In the genomic region with DNA sequence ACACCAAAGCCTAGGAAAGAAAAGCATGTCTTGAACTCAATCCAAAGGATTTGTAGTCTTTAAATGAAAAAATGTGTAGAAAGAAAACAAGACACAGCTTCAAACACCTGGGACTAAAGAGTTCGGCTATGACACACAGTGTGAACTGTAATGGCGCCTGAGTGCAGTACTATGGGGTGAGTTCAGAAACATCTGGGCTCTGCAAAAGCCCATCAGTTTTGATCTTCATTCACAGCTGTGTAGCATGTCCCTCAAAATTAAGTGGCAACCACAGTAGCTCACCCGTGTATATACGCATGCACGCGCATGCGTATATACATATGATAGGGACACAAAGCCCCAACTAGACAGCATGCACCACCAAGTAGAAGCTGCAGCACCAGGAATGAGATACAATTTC, we compare ENCODE assay signal across 12 mouse cellular contexts. TPM values are rescaled to one million over a fixed set of nuclear protein-coding genes. Genes with fewer than 3 reads are reported as not detected.
A peak's percentile ranks its signal among the peaks of the same experiment; 100 is the strongest.
DNase-seq lines count a peak whose midpoint lies in the region; ATAC-seq lines count a peak whose summit lies in the region.
"Had no signal": no experiment of that assay in that cellular context is flagged by ENCODE, and none has a peak within 500 bp of the region (broad histone marks: within the 10 kb centered on the region; RNA-seq: fewer than 3 reads in every experiment).

No protein-coding gene starts in this region.

- no peak overlapping the region for H3K4me3 ChIP-seq in embryonic facial prominence, embryonic 11.5 days (ENCODE audit: low read depth, low read length)
- no peak overlapping the region for H3K4me3 ChIP-seq in embryonic facial prominence, embryonic 10.5 days
- H3K4me3 ChIP-seq in neural tube, embryonic 11.5 days (ENCODE audit: low read depth, low read length): no peak overlapping the region
- no peak overlapping the region for H3K4me3 ChIP-seq in midbrain, embryonic 13.5 days (replicated peaks)
- H3K4me3 ChIP-seq: heart, embryonic 12.5 days had no signal

- H3K4me2 ChIP-seq in embryonic facial prominence, embryonic 11.5 days (ENCODE audit: low read depth, low read length): no peak overlapping the region
- no peak overlapping the region for H3K4me2 ChIP-seq in neural tube, embryonic 11.5 days (ENCODE audit: low read depth)
- H3K4me2 ChIP-seq in midbrain, embryonic 13.5 days (replicated peaks): no peak overlapping the region
- H3K4me2 ChIP-seq: heart, embryonic 12.5 days had no signal

- 92% methylated on average over 7 of the region's 7 CpGs for WGBS in embryonic facial prominence, embryonic 11.5 days
- WGBS in embryonic facial prominence, embryonic 10.5 days: 96% methylated on average over 7 of the region's 7 CpGs
- 95% methylated on average over 7 of the region's 7 CpGs for WGBS in neural tube, embryonic 11.5 days
- 79% methylated on average over 7 of the region's 7 CpGs for WGBS in midbrain, embryonic 13.5 days

- ATAC-seq in embryonic facial prominence, embryonic 11.5 days (replicated peaks; ENCODE audit: insufficient number of reproducible peaks, low FRiP score, low TSS enrichment, low read depth): 0 out of 2 replicates have a peak, but pooled peaks have one; percentile 16
- 0 out of 2 replicates have a peak, but pooled peaks have one; percentile 27 for ATAC-seq in neural tube, embryonic 11.5 days (ENCODE audit: insufficient read depth, low FRiP score, low TSS enrichment)
- peak; percentile 84 for ATAC-seq in midbrain, embryonic 13.5 days
- ATAC-seq in megakaryocyte-erythroid progenitor cell, adult 5-6 weeks (replicated peaks; ENCODE audit: low FRiP score, low TSS enrichment, poor library complexity, severe bottlenecking): no peak
- ATAC-seq: inflammation-experienced regulatory T-cells, adult 6 months had no signal

- no peak overlapping the region for H3K27ac ChIP-seq in embryonic facial prominence, embryonic 11.5 days (replicated peaks; ENCODE audit: low read depth, low read length)
- H3K27ac ChIP-seq in embryonic facial prominence, embryonic 10.5 days (replicated peaks): no peak overlapping the region
- H3K27ac ChIP-seq in neural tube, embryonic 11.5 days (ENCODE audit: low read depth, low read length): no peak overlapping the region
- peak overlapping the region; percentile 61 for H3K27ac ChIP-seq in midbrain, embryonic 13.5 days
- H3K27ac ChIP-seq: liver, embryonic 14.5 days had no signal

- H3K27me3 ChIP-seq in embryonic facial prominence, embryonic 11.5 days (ENCODE audit: control insufficient read depth, insufficient read depth, low read length): no peaks in the 10 kb centered on the region
- H3K27me3 ChIP-seq in embryonic facial prominence, embryonic 10.5 days (replicated peaks; ENCODE audit: low read depth, poor library complexity, severe bottlenecking): no peaks in the 10 kb centered on the region
- no peaks in the 10 kb centered on the region for H3K27me3 ChIP-seq in neural tube, embryonic 11.5 days (ENCODE audit: control insufficient read depth, insufficient read depth, low read length)
- no peaks in the 10 kb centered on the region for H3K27me3 ChIP-seq in midbrain, embryonic 13.5 days
- H3K27me3 ChIP-seq: heart, embryonic 12.5 days; Patski had no signal

- H3K4me1 ChIP-seq in embryonic facial prominence, embryonic 11.5 days (ENCODE audit: control insufficient read depth, insufficient read depth, low read length): no peaks in the 10 kb centered on the region
- peaks cover 29% of the 10 kb centered on the region for H3K4me1 ChIP-seq in embryonic facial prominence, embryonic 10.5 days
- peaks cover 4% of the 10 kb centered on the region; the same call in 1 of the 2 replicates for H3K4me1 ChIP-seq in neural tube, embryonic 11.5 days (ENCODE audit: control insufficient read depth, insufficient read depth, low read length)
- peaks cover 36% of the 10 kb centered on the region for H3K4me1 ChIP-seq in midbrain, embryonic 13.5 days (replicated peaks)

- no peak for DNase-seq in embryonic facial prominence, embryonic 11.5 days (ENCODE audit: low spot score)
- no peak for DNase-seq in embryonic facial prominence, embryonic 10.5 days (ENCODE audit: low spot score)
- no peak for DNase-seq in neural tube, embryonic 11.5 days (ENCODE audit: low spot score)
- no peak for DNase-seq in neural tube, embryonic 10.5 days (ENCODE audit: extremely low spot score, low spot score)
- DNase-seq in spleen, postnatal 36 days (ENCODE audit: low spot score in 2 of 2): no peak
- DNase-seq in layer of hippocampus, adult 18-20 months (ENCODE audit: low spot score in 2 of 2): no peak

- H3K36me3 ChIP-seq in embryonic facial prominence, embryonic 11.5 days (replicated peaks; ENCODE audit: control insufficient read depth, insufficient read depth, low read depth, low read length): no peaks in the 10 kb centered on the region; the same call in 1 of the 2 replicates
- peaks cover 4% of the 10 kb centered on the region for H3K36me3 ChIP-seq in embryonic facial prominence, embryonic 10.5 days (replicated peaks)
- no peaks in the 10 kb centered on the region for H3K36me3 ChIP-seq in neural tube, embryonic 11.5 days (ENCODE audit: control insufficient read depth, insufficient read depth, low read length)
- 0 out of 2 replicates have a peak, but pooled peaks cover 3% of the 10 kb centered on the region for H3K36me3 ChIP-seq in midbrain, embryonic 13.5 days

- no peaks in the 10 kb centered on the region for H3K9me3 ChIP-seq in embryonic facial prominence, embryonic 11.5 days (replicated peaks; ENCODE audit: control insufficient read depth, low read length)
- no peaks in the 10 kb centered on the region for H3K9me3 ChIP-seq in embryonic facial prominence, embryonic 10.5 days
- H3K9me3 ChIP-seq in neural tube, embryonic 11.5 days (ENCODE audit: control insufficient read depth, low read length): no peaks in the 10 kb centered on the region
- no peaks in the 10 kb centered on the region for H3K9me3 ChIP-seq in midbrain, embryonic 13.5 days

- H3K9ac ChIP-seq in embryonic facial prominence, embryonic 11.5 days (replicated peaks; ENCODE audit: low read length): no peak overlapping the region
- H3K9ac ChIP-seq in neural tube, embryonic 11.5 days (ENCODE audit: low read length): no peak overlapping the region
- no peak overlapping the region for H3K9ac ChIP-seq in midbrain, embryonic 13.5 days (replicated peaks)
- H3K9ac ChIP-seq: heart, embryonic 12.5 days; liver, embryonic 14.5 days had no signal

RNA-seq across cellular contexts. Expression of a gene that starts 27.4 kb away (rescaled TPM):
- polyA plus RNA-seq in embryonic facial prominence, embryonic 11.5 days (2014; fragmentation: Nextera tagmentation; extraction: Ambion mirVana): 38.8 and 42.0 TPM in 2 replicates
- 49.1 and 51.4 TPM in 2 replicates for polyA plus RNA-seq in embryonic facial prominence, embryonic 10.5 days (2016; fragmentation: Nextera tagmentation; extraction: Ambion mirVana)
- 38.4 and 45.0 TPM in 2 replicates for polyA plus RNA-seq in neural tube, embryonic 11.5 days (2014; fragmentation: Nextera tagmentation; extraction: Ambion mirVana)
- 43.8 and 48.5 TPM in 2 replicates for polyA plus RNA-seq in midbrain, embryonic 13.5 days (2015; fragmentation: Nextera tagmentation; extraction: Ambion mirVana)
- total RNA-seq in megakaryocyte-erythroid progenitor cell, adult 5-6 weeks (2014; fragmentation: Nextera tagmentation): 18.8 and 19.9 TPM in 2 replicates
- 18.2 and 20.2 TPM in 2 replicates for total RNA-seq in megakaryocyte-erythroid progenitor cell, adult 5-6 weeks (2017)
- total RNA-seq in layer of hippocampus, adult 18-20 months (2021): 10 to 100 TPM; 64.3 to 65.9 TPM
